Mouse (Mus musculus): Measurements from ENCODE around the gene Cd300ld4. TPM values are rescaled to one million over a fixed set of nuclear protein-coding genes. Genes with fewer than 3 reads are reported as not detected.

The Cd300ld4 gene
- polyA plus RNA-seq (2017; shearing (Covaris generic)) = not detected

GRCm38 (mm10) chr11:115026912-115027311 lies at the start of gene Cd300ld4:
Gene Cd300ld4, minus strand, starts transcription at chr11:115027012.

GRCm38 (mm10) chr11:115062077-115062476 lies 35.3 kb upstream of the Cd300ld4 start, which contains the start of gene Cd300e:
Gene Cd300e, minus strand, starts transcription at chr11:115062177.

GRCm38 (mm10) chr11:115048259-115048658 lies 21.4 kb upstream of the Cd300ld4 start, which contains the start of gene Cd300ld3:
Gene Cd300ld3, minus strand, starts transcription at chr11:115048409.

GRCm38 (mm10) chr11:115037669-115038068 lies 10.9 kb upstream of the Cd300ld4 start, which contains the start of gene Cd300ld5:
Gene Cd300ld5, minus strand, starts transcription at chr11:115037769.

GRCm38 (mm10) chr11:115016093-115016492 lies 10.7 kb downstream of the Cd300ld4 start, which contains the start of gene Cd300ld2:
Gene Cd300ld2, minus strand, starts transcription at chr11:115016193.

GRCm38 (mm10) chr11:115001474-115002040 lies 25.3 kb downstream of the Cd300ld4 start, which contains the start of gene Cd300c2:
Gene Cd300c2, minus strand, starts transcription at chr11:115001880.

GRCm38 (mm10) chr11:114989793-114990192 lies 37.0 kb downstream of the Cd300ld4 start, which contains the start of gene Cd300ld:
Gene Cd300ld, minus strand, starts transcription at chr11:114989922.

Other genes starting within 250 kb of the Cd300ld4 start
- gene Btbd17, start 231.1 kb downstream of the Cd300ld4 start, polyA plus RNA-seq (2017; shearing (Covaris generic)) = not detected
- not detected for gene Gpr142, start 228.1 kb downstream of the Cd300ld4 start, polyA plus RNA-seq (2017; shearing (Covaris generic))
- gene Gprc5c, start 175.9 kb downstream of the Cd300ld4 start, polyA plus RNA-seq (2017; shearing (Covaris generic)) = not detected
- gene Cd300a, start 137.0 kb downstream of the Cd300ld4 start, polyA plus RNA-seq (2017; shearing (Covaris generic)) = 0.07 TPM
- gene Cd300lb, start 92.6 kb downstream of the Cd300ld4 start, polyA plus RNA-seq (2017; shearing (Covaris generic)) = not detected
- gene Cd300c, start 57.9 kb downstream of the Cd300ld4 start, polyA plus RNA-seq (2017; shearing (Covaris generic)) = not detected
- not detected for gene Cd300ld, start 37.1 kb downstream of the Cd300ld4 start, polyA plus RNA-seq (2017; shearing (Covaris generic))
- not detected for gene Cd300c2, start 25.1 kb downstream of the Cd300ld4 start, polyA plus RNA-seq (2017; shearing (Covaris generic))
- gene Cd300ld2, start 10.8 kb downstream of the Cd300ld4 start, polyA plus RNA-seq (2017; shearing (Covaris generic)) = not detected
- gene Cd300ld5, start 10.8 kb upstream of the Cd300ld4 start, polyA plus RNA-seq (2017; shearing (Covaris generic)) = not detected
- not detected for gene Cd300ld3, start 21.4 kb upstream of the Cd300ld4 start, polyA plus RNA-seq (2017; shearing (Covaris generic))
- gene Cd300e, start 35.2 kb upstream of the Cd300ld4 start, polyA plus RNA-seq (2017; shearing (Covaris generic)) = not detected
- gene Rab37, start 64.4 kb upstream of the Cd300ld4 start, polyA plus RNA-seq (2017; shearing (Covaris generic)) = 45.1 TPM
- gene Cd300lf, start 107.0 kb upstream of the Cd300ld4 start, polyA plus RNA-seq (2017; shearing (Covaris generic)) = 0.29 TPM
- 167 TPM for gene Slc9a3r1, start 136.3 kb upstream of the Cd300ld4 start, polyA plus RNA-seq (2017; shearing (Covaris generic))
- gene Tmem104, start 160.5 kb upstream of the Cd300ld4 start, polyA plus RNA-seq (2017; shearing (Covaris generic)) = 11.7 TPM
- gene Nat9, start 160.8 kb upstream of the Cd300ld4 start, polyA plus RNA-seq (2017; shearing (Covaris generic)) = 9.5 TPM
- gene Grin2c, start 240.2 kb upstream of the Cd300ld4 start, polyA plus RNA-seq (2017; shearing (Covaris generic)) = not detected

All from naive thymus-derived CD4-positive, alpha-beta T cell, adult 5 months (primary cell).